Mouse (Mus musculus): Measurements from ENCODE around the gene Kat8. TPM values are rescaled to one million over a fixed set of nuclear protein-coding genes. Genes with fewer than 3 reads are reported as not detected.
"Not testable (repeated sequence)": the region's sequence is repeated elsewhere in the genome, so short reads cannot be mapped to it uniquely, and the experiment has no call there.

Gene Kat8
- total RNA-seq, 4 experiments from 2014 or later = 20.8 to 30.8 (median 23.0) TPM

- DNase-seq (ENCODE audit: low spot score in 2 of 2) = no peak
Observed at GRCm38 (mm10) chr7:127931351-127932135, 19.2 kb downstream of the Kat8 start.

- DNase-seq (ENCODE audit: low spot score in 2 of 2) = no peak
Observed at GRCm38 (mm10) chr7:127932273-127933031, 20.1 kb downstream of the Kat8 start.

GRCm38 (mm10) chr7:127934075-127934474, 21.8 kb downstream of the Kat8 start:
- DNase-seq (ENCODE audit: low spot score in 2 of 2) = no peak

GRCm38 (mm10) chr7:127935028-127935722, 22.9 kb downstream of the Kat8 start:
- DNase-seq (ENCODE audit: low spot score in 2 of 2) = peak; percentile 90 to 95

- DNase-seq (ENCODE audit: low spot score in 2 of 2) = no peak
Observed at GRCm38 (mm10) chr7:127935748-127936159, 23.4 kb downstream of the Kat8 start.

- no peak for DNase-seq (ENCODE audit: low spot score in 2 of 2)
Observed at GRCm38 (mm10) chr7:127936216-127936884, 24.0 kb downstream of the Kat8 start.

GRCm38 (mm10) chr7:127942097-127942496, 29.8 kb downstream of the Kat8 start:
- DNase-seq (ENCODE audit: low spot score in 2 of 2) = not testable (repeated sequence)

- no peak for DNase-seq (ENCODE audit: low spot score in 2 of 2)
Observed at GRCm38 (mm10) chr7:127944614-127945013, 32.3 kb downstream of the Kat8 start.

GRCm38 (mm10) chr7:127946470-127947023, 34.2 kb downstream of the Kat8 start, which contains the start of gene Prss36:
Prss36 (minus strand) TSS chr7:127946725.
- no peak for DNase-seq (ENCODE audit: low spot score in 2 of 2)

GRCm38 (mm10) chr7:127952864-127953581, 40.7 kb downstream of the Kat8 start:
- no peak for DNase-seq (ENCODE audit: low spot score in 2 of 2)

GRCm38 (mm10) chr7:127959364-127959763, 47.0 kb downstream of the Kat8 start:
- no peak for DNase-seq (ENCODE audit: low spot score in 2 of 2)

- peak in 1 of 2 experiments; percentile 4 for DNase-seq (ENCODE audit: low spot score in 2 of 2)
Observed at GRCm38 (mm10) chr7:127966371-127966918, 54.1 kb downstream of the Kat8 start.

- DNase-seq (ENCODE audit: low spot score in 2 of 2) = peak; percentile 92 to 94
Observed at GRCm38 (mm10) chr7:127967004-127967921, 54.9 kb downstream of the Kat8 start, which contains the start of gene Fus. Fus (plus strand) TSS chr7:127967457.

GRCm38 (mm10) chr7:127967922-127968828, 55.9 kb downstream of the Kat8 start:
- DNase-seq (ENCODE audit: low spot score in 2 of 2) = peak; percentile 70 to 77

GRCm38 (mm10) chr7:127974413-127974930, 62.2 kb downstream of the Kat8 start:
- no peak for DNase-seq (ENCODE audit: low spot score in 2 of 2)

Data from gastrocnemius, adult 8-10 months (tissue).